Mouse (Mus musculus): ENCODE data around the gene Ffar4. TPM values are rescaled to one million over a fixed set of nuclear protein-coding genes. Genes with fewer than 3 reads are reported as not detected.

Ffar4 gene
- 0.10 TPM in 2 replicates for polyA plus RNA-seq (2012; rRNA removed)

GRCm38 (mm10) chr19:38096858-38097758 lies at the start of gene Ffar4:
Ffar4 (plus strand) TSS chr19:38097071.
- DNase-seq (ENCODE audit: low read depth): peak; percentile 18
- TF ChIP-seq POLR2A (IDR thresholded peaks at IDR 0.05; ENCODE audit: borderline replicate concordance, extremely low read depth, insufficient read depth, insufficient read length, poor library complexity, severe bottlenecking) (no peak), CTCF (IDR thresholded peaks at IDR 0.05; ENCODE audit: borderline replicate concordance, extremely low read depth, insufficient read depth, insufficient read length) (no peak)

GRCm38 (mm10) chr19:38049686-38050085 lies 47.2 kb upstream of the Ffar4 start:
- no peak for DNase-seq (ENCODE audit: low read depth)
- TF ChIP-seq POLR2A (IDR thresholded peaks at IDR 0.05; ENCODE audit: borderline replicate concordance, extremely low read depth, insufficient read depth, insufficient read length, poor library complexity, severe bottlenecking) (no peak), CTCF (IDR thresholded peaks at IDR 0.05; ENCODE audit: borderline replicate concordance, extremely low read depth, insufficient read depth, insufficient read length) (no peak)

GRCm38 (mm10) chr19:38053227-38054041 lies 43.4 kb upstream of the Ffar4 start:
- DNase-seq (ENCODE audit: low read depth): peak; percentile 83
- TF ChIP-seq POLR2A (IDR thresholded peaks at IDR 0.05; ENCODE audit: borderline replicate concordance, extremely low read depth, insufficient read depth, insufficient read length, poor library complexity, severe bottlenecking) (no peak), CTCF (IDR thresholded peaks at IDR 0.05; ENCODE audit: borderline replicate concordance, extremely low read depth, insufficient read depth, insufficient read length) (peak; percentile 60; the same call in 1 of the 2 replicates)

DNA sequence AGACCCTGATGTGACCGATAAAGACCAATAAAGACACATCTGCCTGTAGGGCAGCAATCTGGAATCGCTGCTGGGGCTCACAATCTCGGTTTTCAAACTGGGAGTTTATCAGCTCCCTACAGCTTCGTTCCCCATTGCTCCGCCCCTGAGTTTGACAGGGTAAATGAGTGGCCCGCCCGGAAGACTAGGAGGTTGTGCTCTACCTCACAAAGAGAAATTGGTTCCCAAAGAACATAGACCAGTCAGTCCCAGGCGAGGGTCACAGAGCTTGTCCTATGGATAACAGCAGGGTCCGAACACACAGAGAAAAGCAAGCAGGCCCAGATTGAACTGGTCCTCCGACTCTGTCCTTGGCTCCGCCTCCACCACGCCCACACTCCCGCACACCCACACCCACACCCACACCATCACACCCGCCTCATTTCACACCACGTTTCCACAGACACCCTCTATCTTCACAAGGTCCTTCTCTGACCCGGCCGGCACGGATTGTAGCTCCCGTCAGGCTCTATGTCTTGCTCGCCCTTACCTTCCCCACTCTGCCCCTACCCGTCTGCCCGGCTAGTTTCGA lies 42.6 kb upstream of the Ffar4 start:
- TF ChIP-seq CTCF (IDR thresholded peaks at IDR 0.05; ENCODE audit: borderline replicate concordance, extremely low read depth, insufficient read depth, insufficient read length): no peak
- no peak for TF ChIP-seq POLR2A (IDR thresholded peaks at IDR 0.05; ENCODE audit: borderline replicate concordance, extremely low read depth, insufficient read depth, insufficient read length, poor library complexity, severe bottlenecking)
- DNase-seq (ENCODE audit: low read depth): no peak

- TF ChIP-seq POLR2A (IDR thresholded peaks at IDR 0.05; ENCODE audit: borderline replicate concordance, extremely low read depth, insufficient read depth, insufficient read length, poor library complexity, severe bottlenecking): no peak
- no peak for TF ChIP-seq CTCF (IDR thresholded peaks at IDR 0.05; ENCODE audit: borderline replicate concordance, extremely low read depth, insufficient read depth, insufficient read length)
- peak; percentile 100 for DNase-seq (ENCODE audit: low read depth)
These were observed 42.1 kb upstream of the Ffar4 start, which contains the start of gene Cep55 for GRCm38 (mm10) chr19:38054720-38055192. Cep55 (plus strand) TSS chr19:38055011.

- TF ChIP-seq POLR2A (IDR thresholded peaks at IDR 0.05; ENCODE audit: borderline replicate concordance, extremely low read depth, insufficient read depth, insufficient read length, poor library complexity, severe bottlenecking) (no peak), CTCF (IDR thresholded peaks at IDR 0.05; ENCODE audit: borderline replicate concordance, extremely low read depth, insufficient read depth, insufficient read length) (no peak)
- peak; percentile 6 for DNase-seq (ENCODE audit: low read depth)
These were observed 41.1 kb upstream of the Ffar4 start for GRCm38 (mm10) chr19:38055798-38056197.

DNA sequence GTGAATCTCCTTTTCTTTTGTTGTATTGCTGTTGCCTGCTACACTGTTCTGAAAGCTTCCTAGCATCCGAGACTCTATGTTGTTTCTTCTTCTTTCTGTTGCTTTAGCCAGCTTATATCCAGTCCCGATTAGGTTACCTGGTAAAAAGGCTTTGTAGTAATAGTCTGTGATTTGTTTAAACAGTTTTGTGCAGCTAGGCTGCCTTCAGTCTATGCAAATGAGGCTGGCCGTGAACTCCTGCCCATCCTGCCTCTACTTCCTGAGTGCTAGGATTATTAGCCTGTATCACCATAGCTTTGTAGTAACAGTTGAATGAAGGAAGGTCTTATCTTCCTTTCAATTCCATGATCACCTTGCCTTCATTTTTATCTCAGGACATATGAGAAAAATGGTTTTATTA lies 40.6 kb upstream of the Ffar4 start:
- TF ChIP-seq POLR2A (IDR thresholded peaks at IDR 0.05; ENCODE audit: borderline replicate concordance, extremely low read depth, insufficient read depth, insufficient read length, poor library complexity, severe bottlenecking) (no peak), CTCF (IDR thresholded peaks at IDR 0.05; ENCODE audit: borderline replicate concordance, extremely low read depth, insufficient read depth, insufficient read length) (no peak)
- DNase-seq (ENCODE audit: low read depth): no peak

DNA sequence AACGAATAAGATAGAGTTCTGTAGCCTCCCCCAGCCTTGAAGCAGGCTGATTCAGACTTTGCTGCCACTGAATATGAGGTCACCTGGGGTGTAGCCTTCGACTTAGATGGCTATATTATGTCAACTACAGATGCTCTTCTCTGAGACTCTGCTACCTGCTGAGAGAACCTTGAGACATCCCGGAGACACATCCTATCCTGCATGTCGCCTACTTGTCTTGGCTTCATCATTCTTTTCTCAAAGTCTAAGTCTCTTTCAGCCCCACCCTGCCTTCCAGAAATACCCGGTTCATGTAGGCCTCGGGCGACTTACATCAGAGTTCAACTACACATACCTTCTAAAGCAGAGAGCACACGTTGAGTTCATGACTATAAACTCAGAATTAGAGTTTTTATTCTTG lies 39.9 kb upstream of the Ffar4 start:
- DNase-seq (ENCODE audit: low read depth): no peak
- TF ChIP-seq POLR2A (IDR thresholded peaks at IDR 0.05; ENCODE audit: borderline replicate concordance, extremely low read depth, insufficient read depth, insufficient read length, poor library complexity, severe bottlenecking): no peak
- TF ChIP-seq CTCF (IDR thresholded peaks at IDR 0.05; ENCODE audit: borderline replicate concordance, extremely low read depth, insufficient read depth, insufficient read length): no peak

- TF ChIP-seq CTCF (IDR thresholded peaks at IDR 0.05; ENCODE audit: borderline replicate concordance, extremely low read depth, insufficient read depth, insufficient read length): no peak
- no peak for TF ChIP-seq POLR2A (IDR thresholded peaks at IDR 0.05; ENCODE audit: borderline replicate concordance, extremely low read depth, insufficient read depth, insufficient read length, poor library complexity, severe bottlenecking)
- DNase-seq (ENCODE audit: low read depth): no peak
These were observed 33.7 kb upstream of the Ffar4 start for GRCm38 (mm10) chr19:38063201-38063600.

DNA sequence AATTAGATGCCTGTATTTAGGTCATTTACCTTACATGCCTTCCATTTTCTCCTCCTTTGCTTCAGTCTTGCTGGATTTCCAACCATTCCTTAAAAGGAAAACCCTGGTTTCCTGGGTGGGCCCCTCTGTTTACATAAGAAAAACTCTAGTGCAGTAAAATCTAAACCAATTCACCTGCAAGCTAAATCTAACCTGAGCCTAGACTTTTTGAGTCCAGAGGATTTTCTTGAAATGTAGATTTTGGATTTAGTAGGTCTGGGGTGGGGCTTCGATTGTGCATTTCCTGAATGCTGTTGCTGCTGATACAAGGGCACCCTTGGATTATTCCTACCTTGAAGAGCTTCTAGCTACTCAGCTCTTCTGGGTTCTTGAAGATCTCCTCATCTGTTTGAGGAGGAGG lies 32.8 kb upstream of the Ffar4 start:
- no peak for DNase-seq (ENCODE audit: low read depth)
- TF ChIP-seq CTCF (IDR thresholded peaks at IDR 0.05; ENCODE audit: borderline replicate concordance, extremely low read depth, insufficient read depth, insufficient read length) (no peak), POLR2A (IDR thresholded peaks at IDR 0.05; ENCODE audit: borderline replicate concordance, extremely low read depth, insufficient read depth, insufficient read length, poor library complexity, severe bottlenecking) (no peak)

- TF ChIP-seq POLR2A (IDR thresholded peaks at IDR 0.05; ENCODE audit: borderline replicate concordance, extremely low read depth, insufficient read depth, insufficient read length, poor library complexity, severe bottlenecking) (no peak), CTCF (IDR thresholded peaks at IDR 0.05; ENCODE audit: borderline replicate concordance, extremely low read depth, insufficient read depth, insufficient read length) (no peak)
These were observed 23.6 kb upstream of the Ffar4 start for GRCm38 (mm10) chr19:38073226-38073625.

More at GRCm38 (mm10) chr19:38073226-38073625, 23.6 kb upstream of the Ffar4 start:
- no peak for DNase-seq (ENCODE audit: low read depth)

Data from brain, embryonic 14.5 days (tissue).